Mouse (Mus musculus) intestine, embryonic 15.5 days (tissue): Measurements from ENCODE around the gene Trappc3l. TPM values are rescaled to one million over a fixed set of nuclear protein-coding genes. Genes with fewer than 3 reads are reported as not detected.
"Not testable (repeated sequence)": the region's sequence is repeated elsewhere in the genome, so short reads cannot be mapped to it uniquely, and the experiment has no call there.

Experiments used
- ATAC-seq: fragments of 200-750 bp; cut with Nextera tagmentation; 2 replicates; pipeline ENCODE4 v1.8.0; 2017; ENCODE audit warnings: moderate TSS enrichment, moderate library complexity
- H3K27ac ChIP-seq: fragments of 300-500 bp; sonication (generic); 2 replicates; pipeline ENCODE4 v1.5.1; 2015; ENCODE audit warnings: mild to moderate bottlenecking, inconsistent platforms
- H3K27me3 ChIP-seq: fragments of 300-500 bp; sonication (generic); replicated peaks from 2 replicates; pipeline ENCODE4 v1.6.1; 2015; ENCODE audit warnings: inconsistent platforms
- H3K36me3 ChIP-seq: fragments of 300-500 bp; sonication (generic); 2 replicates; pipeline ENCODE4 v1.6.1; 2015; ENCODE audit warnings: inconsistent platforms
- H3K4me1 ChIP-seq: fragments of 300-500 bp; sonication (generic); replicated peaks from 2 replicates; pipeline ENCODE4 v1.6.1; 2015; ENCODE audit warnings: inconsistent platforms
- H3K4me2 ChIP-seq: fragments of 300-500 bp; sonication (generic); replicated peaks from 2 replicates; pipeline ENCODE4 v1.6.1; 2015; ENCODE audit warnings: mild to moderate bottlenecking, inconsistent platforms
- H3K4me3 ChIP-seq: fragments of 300-500 bp; sonication (generic); replicated peaks from 2 replicates; pipeline ENCODE4 v1.5.1; 2015; ENCODE audit warnings: inconsistent platforms
- H3K9ac ChIP-seq: fragments of 300-500 bp; sonication (generic); 2 replicates; pipeline ENCODE4 v1.6.1; 2015; ENCODE audit warnings: inconsistent platforms
- H3K9me3 ChIP-seq: fragments of 300-500 bp; sonication (generic); 2 replicates; pipeline ENCODE4 v1.6.1; 2016; ENCODE audit warnings: inconsistent platforms
- WGBS: fragments of 180-500 bp; shearing (Covaris S2); methylation state at CpG from one replicate; pipeline ENCODE4 v1.1.7; 2015; 5-methylcytosine and 5-hydroxymethylcytosine counted together
- polyA plus RNA-seq: library from polyadenylated mRNA; unstranded; fragments of >200 nt; fragmentation: Nextera tagmentation; extraction: Ambion mirVana; gene quantifications from 2 replicates; pipeline ENCODE4 v1.2.1, GENCODE M21; 2015

Trappc3l gene
- polyA plus RNA-seq, result not detected in 2 replicates

GRCm38 (mm10) chr10:34037401-34037800, at the start of gene Trappc3l:
Trappc3l (plus strand) TSS chr10:34037597.
- 0 out of 2 replicates have a peak, but pooled peaks cover 3% of the 10 kb centered on the region for H3K4me1 ChIP-seq
- H3K4me2 ChIP-seq, result no peak within 1 kb of the TSS
- no peak within 1 kb of the TSS for H3K9ac ChIP-seq
- no peaks in the 10 kb centered on the region for H3K36me3 ChIP-seq
- ATAC-seq, result no peak
- no peak within 1 kb of the TSS for H3K27ac ChIP-seq
- no peak within 1 kb of the TSS for H3K4me3 ChIP-seq
- H3K9me3 ChIP-seq, result no peaks in the 10 kb centered on the region
- WGBS, result 76% methylated on average over 3 of the region's 3 CpGs
- no peaks in the 10 kb centered on the region for H3K27me3 ChIP-seq

- H3K4me1 ChIP-seq, H3K36me3 ChIP-seq, H3K4me3 ChIP-seq, H3K27ac ChIP-seq, ATAC-seq, H3K9me3 ChIP-seq, H3K27me3 ChIP-seq, H3K9ac ChIP-seq, H3K4me2 ChIP-seq: not testable (repeated sequence)
- WGBS, result 92% methylated on average over 6 of the region's 8 CpGs
Measured at GRCm38 (mm10) chr10:33996686-33997085, 40.7 kb upstream of the Trappc3l start.

- Histone ChIP-seq H3K27ac (no peak overlapping the region), H3K4me3 (no peak overlapping the region), H3K9ac (no peak overlapping the region), H3K9me3 (no peaks in the 10 kb centered on the region), H3K4me2 (no peak overlapping the region), H3K27me3 (no peaks in the 10 kb centered on the region), H3K4me1 (no peaks in the 10 kb centered on the region), H3K36me3 (peaks cover 13% of the 10 kb centered on the region; the same call in 1 of the 2 replicates)
- no peak for ATAC-seq
Measured at GRCm38 (mm10) chr10:33998397-33998796, 39.0 kb upstream of the Trappc3l start.

- no peak overlapping the region for H3K27ac ChIP-seq
- no peaks in the 10 kb centered on the region for H3K27me3 ChIP-seq
- H3K36me3 ChIP-seq, result no peaks in the 10 kb centered on the region
- H3K4me1 ChIP-seq, result no peaks in the 10 kb centered on the region
- H3K4me2 ChIP-seq, result no peak overlapping the region
- no peaks in the 10 kb centered on the region for H3K9me3 ChIP-seq
- no peak for ATAC-seq
- no peak overlapping the region for H3K4me3 ChIP-seq
- WGBS, result 97% methylated on average over 4 of the region's 4 CpGs
- H3K9ac ChIP-seq, result no peak overlapping the region
Measured at GRCm38 (mm10) chr10:34012581-34012980, 24.8 kb upstream of the Trappc3l start.

- no peaks in the 10 kb centered on the region for H3K36me3 ChIP-seq
- 87% methylated on average over 2 of the region's 2 CpGs for WGBS
- no peaks in the 10 kb centered on the region for H3K9me3 ChIP-seq
- no peak overlapping the region for H3K4me3 ChIP-seq
- peaks cover 3% of the 10 kb centered on the region; the same call in 1 of the 2 replicates for H3K4me1 ChIP-seq
- no peak overlapping the region for H3K27ac ChIP-seq
- H3K27me3 ChIP-seq, result no peaks in the 10 kb centered on the region
- ATAC-seq, result no peak
- H3K9ac ChIP-seq, result no peak overlapping the region
- H3K4me2 ChIP-seq, result no peak overlapping the region
Measured at GRCm38 (mm10) chr10:34013241-34013640, 24.2 kb upstream of the Trappc3l start.

- H3K27ac ChIP-seq, result peak overlapping the region; percentile 95
- ATAC-seq, result no peak
- peak overlapping the region; percentile 88 for H3K9ac ChIP-seq
- peak overlapping the region; percentile 79 for H3K4me2 ChIP-seq
- no peaks in the 10 kb centered on the region for H3K36me3 ChIP-seq
- under 1% methylated on average over 21 of the region's 21 CpGs for WGBS
- peak overlapping the region; percentile 74 for H3K4me3 ChIP-seq
- H3K4me1 ChIP-seq, result peaks cover 3% of the 10 kb centered on the region; the same call in 1 of the 2 replicates
- no peaks in the 10 kb centered on the region for H3K9me3 ChIP-seq
- no peaks in the 10 kb centered on the region for H3K27me3 ChIP-seq
Measured at GRCm38 (mm10) chr10:34018746-34019301, 18.6 kb upstream of the Trappc3l start.

GRCm38 (mm10) chr10:34019302-34020075, 17.9 kb upstream of the Trappc3l start, which contains the start of gene Rwdd1:
Rwdd1 (minus strand) TSS chr10:34019624.
- no peaks in the 10 kb centered on the region for H3K27me3 ChIP-seq
- H3K4me2 ChIP-seq, result peak within 1 kb of the TSS; percentile 79
- no peaks in the 10 kb centered on the region for H3K36me3 ChIP-seq
- H3K4me1 ChIP-seq, result peaks cover 3% of the 10 kb centered on the region; the same call in 1 of the 2 replicates
- H3K9ac ChIP-seq, result peak within 1 kb of the TSS; percentile 88
- peak; percentile 100 for ATAC-seq
- H3K9me3 ChIP-seq, result no peaks in the 10 kb centered on the region
- H3K27ac ChIP-seq, result peak within 1 kb of the TSS; percentile 95
- WGBS, result under 1% methylated on average over 82 of the region's 82 CpGs
- peak within 1 kb of the TSS; percentile 74 for H3K4me3 ChIP-seq

- H3K4me1 ChIP-seq, result 0 out of 2 replicates have a peak, but pooled peaks cover 3% of the 10 kb centered on the region
- no peak overlapping the region for H3K4me2 ChIP-seq
- no peaks in the 10 kb centered on the region for H3K36me3 ChIP-seq
- no peak overlapping the region for H3K27ac ChIP-seq
- 68% methylated on average over 5 of the region's 5 CpGs for WGBS
- no peak overlapping the region for H3K4me3 ChIP-seq
- no peak overlapping the region for H3K9ac ChIP-seq
- H3K27me3 ChIP-seq, result no peaks in the 10 kb centered on the region
- no peak for ATAC-seq
- no peaks in the 10 kb centered on the region for H3K9me3 ChIP-seq
Measured at GRCm38 (mm10) chr10:34030322-34030721, 7.1 kb upstream of the Trappc3l start.

GRCm38 (mm10) chr10:34033630-34034305, 3.6 kb upstream of the Trappc3l start:
- Histone ChIP-seq H3K27ac (no peak overlapping the region), H3K9me3 (no peaks in the 10 kb centered on the region), H3K4me3 (0 out of 2 replicates have a peak overlapping the region, but pooled peaks have one; percentile 7), H3K4me1 (0 out of 2 replicates have a peak, but pooled peaks cover 3% of the 10 kb centered on the region), H3K36me3 (no peaks in the 10 kb centered on the region), H3K4me2 (peak overlapping the region; percentile 52), H3K9ac (no peak overlapping the region; the same call in 1 of the 2 replicates), H3K27me3 (no peaks in the 10 kb centered on the region)
- 18% methylated on average over 22 of the region's 22 CpGs for WGBS
- ATAC-seq, result peak; percentile 91

GRCm38 (mm10) chr10:34036587-34036986, 810 bp upstream of the Trappc3l start:
- WGBS, result 17% methylated on average over 5 of the region's 5 CpGs
- Histone ChIP-seq H3K4me3 (no peak overlapping the region), H3K9ac (no peak overlapping the region), H3K27me3 (no peaks in the 10 kb centered on the region), H3K36me3 (no peaks in the 10 kb centered on the region), H3K27ac (no peak overlapping the region), H3K9me3 (no peaks in the 10 kb centered on the region), H3K4me1 (0 out of 2 replicates have a peak, but pooled peaks cover 3% of the 10 kb centered on the region), H3K4me2 (no peak overlapping the region)
- peak; percentile 82 for ATAC-seq

- Histone ChIP-seq H3K4me1 (no peaks in the 10 kb centered on the region), H3K27ac (no peak within 1 kb of the TSS), H3K4me2 (no peak within 1 kb of the TSS), H3K36me3 (no peaks in the 10 kb centered on the region), H3K9ac (no peak within 1 kb of the TSS), H3K4me3 (no peak within 1 kb of the TSS), H3K27me3 (no peaks in the 10 kb centered on the region), H3K9me3 (no peaks in the 10 kb centered on the region)
- WGBS, result 75% methylated on average over 5 of the region's 5 CpGs
- no peak for ATAC-seq
Measured at GRCm38 (mm10) chr10:34044210-34044609, 6.8 kb downstream of the Trappc3l start, which contains the start of gene Calhm4. Calhm4 (minus strand) TSS chr10:34044310.

GRCm38 (mm10) chr10:34053987-34054386, 16.6 kb downstream of the Trappc3l start:
- no peak overlapping the region for H3K4me2 ChIP-seq
- WGBS, result 56% methylated on average over 2 of the region's 2 CpGs
- H3K27ac ChIP-seq, result no peak overlapping the region
- H3K4me3 ChIP-seq, result no peak overlapping the region
- H3K9me3 ChIP-seq, result no peaks in the 10 kb centered on the region
- no peak for ATAC-seq
- H3K4me1 ChIP-seq, result no peaks in the 10 kb centered on the region
- H3K36me3 ChIP-seq, result no peaks in the 10 kb centered on the region
- no peaks in the 10 kb centered on the region for H3K27me3 ChIP-seq
- H3K9ac ChIP-seq, result no peak overlapping the region
